Mouse (Mus musculus): ENCODE measurements around the gene Sipa1l2. TPM values are rescaled to one million over a fixed set of nuclear protein-coding genes. Genes with fewer than 3 reads are reported as not detected.

Gene Sipa1l2
- polyA plus RNA-seq, 1 experiment from 2014 or later = 23.3 TPM

DNA sequence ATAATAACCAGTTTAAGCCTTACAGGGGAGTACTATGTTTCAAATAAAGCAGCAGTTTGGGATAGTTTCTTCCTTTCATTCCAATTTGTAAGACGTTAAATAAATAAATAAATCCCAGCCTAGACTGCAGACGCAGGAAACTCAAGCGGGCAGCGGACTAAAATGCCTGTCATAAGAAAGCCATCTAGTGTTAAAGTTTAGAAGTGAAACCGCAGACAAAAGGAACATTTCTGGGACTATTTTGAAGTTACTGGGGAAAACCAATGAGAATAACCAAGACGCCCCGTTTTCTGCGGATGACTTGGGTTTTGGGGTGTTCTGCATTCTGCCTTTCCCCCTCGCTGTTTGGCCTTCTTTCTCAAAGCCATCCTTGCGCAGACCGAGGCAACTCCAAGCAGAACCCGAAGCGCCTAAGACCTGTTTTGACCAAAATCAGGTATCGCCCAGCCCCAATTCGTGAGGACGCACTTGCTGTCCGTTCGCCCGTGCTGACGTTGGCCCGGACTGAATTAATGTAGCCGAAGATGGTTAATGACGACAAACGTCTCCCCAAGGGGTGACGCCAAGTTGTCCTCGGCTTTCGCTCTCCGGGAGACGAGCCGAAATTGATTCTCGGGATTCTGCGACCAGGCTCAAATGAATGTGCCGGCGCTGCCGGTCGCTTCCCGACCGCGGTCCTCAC is 616 bp downstream of the Sipa1l2 start:
- H3K4me2 ChIP-seq (ENCODE audit: low read depth, low read length, severe bottlenecking) = peak overlapping the region; percentile 86
- H3K27ac ChIP-seq (ENCODE audit: low read depth, low read length) = no peak overlapping the region
- WGBS = under 1% methylated on average over 39 of the region's 39 CpGs
- H3K4me1 ChIP-seq (replicated peaks; ENCODE audit: control insufficient read depth, insufficient read depth, low read length) = peaks cover 14% of the 10 kb centered on the region
- DNase-seq (ENCODE audit: low spot score) = peak; percentile 74
- peak overlapping the region; percentile 72 for H3K4me3 ChIP-seq (ENCODE audit: low read depth, low read length)
- H3K9ac ChIP-seq (ENCODE audit: low read length) = peak overlapping the region; percentile 83
- H3K36me3 ChIP-seq (ENCODE audit: control insufficient read depth, insufficient read depth, low read length) = no peaks in the 10 kb centered on the region
- H3K9me3 ChIP-seq (ENCODE audit: control insufficient read depth, low read length) = peaks cover 3% of the 10 kb centered on the region; the same call in 1 of the 2 replicates
- ATAC-seq (replicated peaks; ENCODE audit: low FRiP score) = no peak
- no peaks in the 10 kb centered on the region for H3K27me3 ChIP-seq (ENCODE audit: control insufficient read depth, insufficient read depth, low read length)

DNA sequence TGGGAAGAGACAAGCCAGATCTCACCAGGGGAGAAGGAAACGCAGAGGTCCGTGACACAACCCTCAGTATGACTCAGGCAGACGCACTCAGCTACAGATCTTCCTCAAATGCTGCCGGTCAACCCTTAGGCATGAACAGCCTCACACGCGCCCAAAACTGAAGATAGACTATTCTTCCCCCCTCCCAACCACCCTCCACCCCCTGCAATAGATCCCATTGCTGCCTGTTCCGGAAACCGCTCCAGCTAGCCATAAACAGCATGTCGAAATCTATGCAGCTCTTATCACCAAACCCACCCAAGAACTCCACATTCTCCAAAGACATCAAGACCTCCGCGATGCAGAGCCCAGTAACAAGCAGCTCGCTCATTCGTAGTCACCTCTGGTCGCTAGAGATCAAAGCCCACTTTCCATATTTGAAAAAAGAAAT is 1.2 kb downstream of the Sipa1l2 start:
- DNase-seq (ENCODE audit: low spot score) = no peak
- no peaks in the 10 kb centered on the region for H3K27me3 ChIP-seq (ENCODE audit: control insufficient read depth, insufficient read depth, low read length)
- peaks cover 14% of the 10 kb centered on the region for H3K4me1 ChIP-seq (replicated peaks; ENCODE audit: control insufficient read depth, insufficient read depth, low read length)
- H3K9ac ChIP-seq (ENCODE audit: low read length) = peak overlapping the region; percentile 83
- peak overlapping the region; percentile 72 for H3K4me3 ChIP-seq (ENCODE audit: low read depth, low read length)
- H3K4me2 ChIP-seq (ENCODE audit: low read depth, low read length, severe bottlenecking) = peak overlapping the region; percentile 86
- peaks cover 3% of the 10 kb centered on the region; the same call in 1 of the 2 replicates for H3K9me3 ChIP-seq (ENCODE audit: control insufficient read depth, low read length)
- WGBS = 8% methylated on average over 14 of the region's 14 CpGs
- H3K36me3 ChIP-seq (ENCODE audit: control insufficient read depth, insufficient read depth, low read length) = no peaks in the 10 kb centered on the region
- H3K27ac ChIP-seq (ENCODE audit: low read depth, low read length) = no peak overlapping the region
- ATAC-seq (replicated peaks; ENCODE audit: low FRiP score) = no peak

DNA sequence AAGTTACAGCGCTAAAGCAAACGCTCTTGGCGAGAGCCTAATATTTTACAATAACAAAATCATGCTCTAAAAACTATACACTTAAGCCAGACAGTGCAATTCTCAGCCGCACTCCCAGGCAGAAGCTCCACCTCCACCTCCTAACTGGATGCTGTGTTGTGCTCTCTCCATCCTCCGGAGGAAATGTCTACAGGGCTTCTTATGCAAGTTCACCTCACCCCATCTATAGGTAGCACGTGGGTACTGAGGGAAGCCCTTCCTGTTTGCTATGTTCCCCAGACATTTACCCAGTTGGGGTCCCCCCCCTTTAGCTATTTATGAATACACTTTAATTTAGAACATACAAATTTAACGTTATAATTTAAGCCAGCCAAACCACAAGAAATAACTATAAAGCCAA is 2.0 kb downstream of the Sipa1l2 start:
- Histone ChIP-seq H3K27me3 (ENCODE audit: control insufficient read depth, insufficient read depth, low read length) (no peaks in the 10 kb centered on the region), H3K9ac (ENCODE audit: low read length) (no peak overlapping the region), H3K9me3 (ENCODE audit: control insufficient read depth, low read length) (peaks cover 3% of the 10 kb centered on the region; the same call in 1 of the 2 replicates), H3K36me3 (ENCODE audit: control insufficient read depth, insufficient read depth, low read length) (no peaks in the 10 kb centered on the region), H3K4me3 (ENCODE audit: low read depth, low read length) (peak overlapping the region; percentile 72; the same call in 1 of the 2 replicates), H3K27ac (ENCODE audit: low read depth, low read length) (no peak overlapping the region), H3K4me1 (replicated peaks; ENCODE audit: control insufficient read depth, insufficient read depth, low read length) (peaks cover 18% of the 10 kb centered on the region), H3K4me2 (ENCODE audit: low read depth, low read length, severe bottlenecking) (peak overlapping the region; percentile 86; the same call in 1 of the 2 replicates)
- 62% methylated on average over 7 of the region's 7 CpGs for WGBS
- DNase-seq (ENCODE audit: low spot score) = no peak
- no peak for ATAC-seq (replicated peaks; ENCODE audit: low FRiP score)

DNA sequence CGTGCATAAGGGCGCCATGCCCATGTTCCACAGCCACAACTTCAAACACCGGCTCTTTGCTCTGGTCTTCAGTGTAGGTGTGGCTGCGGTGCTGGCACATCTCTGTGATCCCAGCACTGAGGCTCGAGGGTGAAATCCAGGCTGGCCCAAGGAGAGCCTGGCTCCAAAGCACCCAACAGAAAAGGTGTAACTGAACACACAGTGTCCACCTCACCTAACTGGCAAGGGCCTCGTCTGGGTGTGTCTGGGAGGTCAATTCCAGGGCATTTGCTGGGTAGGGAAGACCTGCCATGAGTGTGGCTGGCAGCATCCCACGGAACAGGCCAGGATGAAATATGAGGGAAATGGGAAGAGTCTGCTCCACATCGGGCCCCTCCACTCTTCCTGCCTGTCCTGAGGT is 6.7 kb downstream of the Sipa1l2 start:
- no peak overlapping the region for H3K9ac ChIP-seq (ENCODE audit: low read length)
- H3K4me1 ChIP-seq (replicated peaks; ENCODE audit: control insufficient read depth, insufficient read depth, low read length) = peaks cover 37% of the 10 kb centered on the region
- no peaks in the 10 kb centered on the region for H3K9me3 ChIP-seq (ENCODE audit: control insufficient read depth, low read length)
- no peak overlapping the region for H3K27ac ChIP-seq (ENCODE audit: low read depth, low read length)
- H3K4me3 ChIP-seq (ENCODE audit: low read depth, low read length) = no peak overlapping the region
- DNase-seq (ENCODE audit: low spot score) = no peak
- no peak overlapping the region for H3K4me2 ChIP-seq (ENCODE audit: low read depth, low read length, severe bottlenecking)
- H3K27me3 ChIP-seq (ENCODE audit: control insufficient read depth, insufficient read depth, low read length) = no peaks in the 10 kb centered on the region
- 90% methylated on average over 8 of the region's 8 CpGs for WGBS
- ATAC-seq (replicated peaks; ENCODE audit: low FRiP score) = no peak
- no peaks in the 10 kb centered on the region for H3K36me3 ChIP-seq (ENCODE audit: control insufficient read depth, insufficient read depth, low read length)

DNA sequence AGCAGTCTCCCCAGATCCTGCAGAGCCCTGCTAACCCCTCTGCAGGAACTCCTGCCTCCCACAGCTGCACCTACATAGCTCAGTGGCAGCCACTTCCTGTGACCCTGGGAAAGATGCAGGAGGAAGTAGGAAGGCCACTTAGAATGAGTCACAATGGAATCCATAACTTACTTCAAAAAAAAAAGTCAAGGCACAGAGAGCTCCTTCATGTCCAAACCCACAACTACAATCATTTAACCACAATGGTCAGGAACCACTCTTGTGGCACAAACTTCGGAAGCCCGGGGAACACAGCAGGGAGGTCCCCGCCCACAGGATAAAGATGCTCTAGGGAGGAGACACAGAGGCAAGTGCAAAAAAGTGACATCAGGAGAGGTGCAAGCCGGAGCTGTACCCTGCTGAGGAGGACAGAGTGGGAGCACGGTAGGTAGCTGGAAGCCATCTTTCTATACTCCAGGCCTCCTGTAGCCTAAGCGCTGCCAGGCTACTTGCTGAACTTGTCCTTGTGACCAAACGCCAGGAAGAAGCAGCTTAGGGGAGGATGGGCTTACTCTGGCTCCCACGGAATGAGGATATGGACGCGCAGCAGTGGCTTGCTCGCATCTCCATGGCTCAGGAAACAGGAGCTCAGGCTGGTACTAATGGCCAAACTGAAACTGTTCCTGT is 8.7 kb downstream of the Sipa1l2 start:
- no peaks in the 10 kb centered on the region for H3K27me3 ChIP-seq (ENCODE audit: control insufficient read depth, insufficient read depth, low read length)

DNA sequence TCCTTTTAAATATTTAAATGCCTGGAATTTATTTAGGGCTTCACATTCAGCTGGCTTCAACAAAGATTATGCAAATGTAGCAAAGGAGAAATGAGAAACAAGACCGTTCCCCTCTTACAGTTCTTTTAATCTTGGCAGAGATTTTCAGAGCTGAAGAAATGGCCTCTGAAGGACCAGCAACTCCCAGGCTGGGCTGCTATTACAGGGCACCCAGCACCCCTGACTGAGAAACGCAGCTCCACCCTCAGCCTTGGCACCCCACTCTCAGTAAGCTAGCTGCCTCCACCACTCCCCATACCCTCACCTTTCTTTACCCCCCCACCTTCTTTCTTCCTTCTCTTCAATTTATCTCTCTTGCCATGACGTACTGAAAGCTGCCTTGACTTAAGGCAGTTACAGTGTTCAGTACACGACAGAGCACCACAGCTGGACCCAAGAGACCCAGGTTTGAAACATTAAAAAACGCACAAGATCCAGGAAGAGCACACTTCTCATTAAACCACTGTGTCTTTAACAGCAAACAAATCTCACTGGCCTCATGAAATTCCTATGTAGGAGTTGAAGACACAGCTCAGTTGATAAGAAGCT is 10.4 kb downstream of the Sipa1l2 start:
- 44% methylated on average over 5 of the region's 5 CpGs for WGBS
- Histone ChIP-seq H3K9me3 (ENCODE audit: control insufficient read depth, low read length) (no peaks in the 10 kb centered on the region), H3K4me3 (ENCODE audit: low read depth, low read length) (peak overlapping the region; percentile 14; the same call in 1 of the 2 replicates), H3K4me1 (replicated peaks; ENCODE audit: control insufficient read depth, insufficient read depth, low read length) (peaks cover 35% of the 10 kb centered on the region), H3K27me3 (ENCODE audit: control insufficient read depth, insufficient read depth, low read length) (no peaks in the 10 kb centered on the region), H3K9ac (ENCODE audit: low read length) (peak overlapping the region; percentile 46; the same call in 1 of the 2 replicates), H3K27ac (ENCODE audit: low read depth, low read length) (peak overlapping the region; percentile 91), H3K4me2 (ENCODE audit: low read depth, low read length, severe bottlenecking) (peak overlapping the region; percentile 42; the same call in 1 of the 2 replicates), H3K36me3 (ENCODE audit: control insufficient read depth, insufficient read depth, low read length) (no peaks in the 10 kb centered on the region)
- DNase-seq (ENCODE audit: low spot score) = no peak
- peak; percentile 68 for ATAC-seq (replicated peaks; ENCODE audit: low FRiP score)

More for the DNA sequence above, 8.7 kb downstream of the Sipa1l2 start:
- 62% methylated on average over 11 of the region's 11 CpGs for WGBS
- H3K9me3 ChIP-seq (ENCODE audit: control insufficient read depth, low read length) = no peaks in the 10 kb centered on the region
- H3K4me3 ChIP-seq (ENCODE audit: low read depth, low read length) = no peak overlapping the region
- H3K9ac ChIP-seq (ENCODE audit: low read length) = no peak overlapping the region
- DNase-seq (ENCODE audit: low spot score) (no peak), ATAC-seq (replicated peaks; ENCODE audit: low FRiP score) (no peak)
- peaks cover 35% of the 10 kb centered on the region for H3K4me1 ChIP-seq (replicated peaks; ENCODE audit: control insufficient read depth, insufficient read depth, low read length)
- H3K4me2 ChIP-seq (ENCODE audit: low read depth, low read length, severe bottlenecking) = no peak overlapping the region
- no peaks in the 10 kb centered on the region for H3K36me3 ChIP-seq (ENCODE audit: control insufficient read depth, insufficient read depth, low read length)
- no peak overlapping the region for H3K27ac ChIP-seq (ENCODE audit: low read depth, low read length)

DNA sequence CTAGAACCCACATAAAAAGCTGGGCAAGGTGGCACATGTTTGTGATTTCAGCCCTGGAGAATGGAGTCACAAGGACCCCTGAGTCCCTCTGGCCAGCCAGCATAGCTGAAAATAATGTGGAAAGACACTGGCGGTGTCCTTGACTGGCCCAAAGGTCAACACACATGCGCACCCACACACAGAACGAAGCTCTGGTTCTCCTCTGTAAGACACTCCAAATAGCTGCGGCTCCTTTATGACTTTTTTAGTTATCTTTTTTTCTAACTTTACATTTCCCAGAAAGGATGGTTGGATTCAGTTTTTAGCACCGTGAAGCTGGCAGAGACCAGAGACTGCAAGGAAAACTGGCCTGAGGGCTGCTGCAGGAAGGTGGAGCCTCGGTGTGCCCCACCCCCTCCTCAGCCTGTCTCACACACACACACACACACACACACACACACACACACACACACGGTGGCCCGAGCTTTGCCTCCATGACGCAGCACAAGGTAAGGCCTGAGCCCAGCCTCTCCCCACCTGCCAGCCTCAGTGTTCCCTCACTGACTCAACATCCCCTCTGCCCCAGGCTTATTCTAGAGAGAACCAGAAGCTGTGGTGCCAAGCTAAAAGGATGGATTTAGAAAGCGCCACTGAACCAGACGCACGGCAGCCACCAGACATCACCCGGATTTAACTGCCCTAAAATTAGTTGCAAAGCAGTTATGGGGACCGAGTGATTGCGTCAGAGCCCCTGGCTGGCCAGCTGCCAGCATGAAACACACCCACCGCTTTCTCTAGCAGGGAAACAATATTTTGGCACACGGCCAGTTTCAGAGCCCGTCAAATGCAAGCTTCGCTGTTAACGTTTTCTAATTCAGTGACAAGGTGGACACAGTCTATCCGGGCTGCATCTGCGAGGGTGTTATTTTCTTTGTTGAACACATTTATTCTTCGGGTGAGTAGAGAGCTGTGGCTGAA is 11.2 kb downstream of the Sipa1l2 start:
- Histone ChIP-seq H3K27me3 (ENCODE audit: control insufficient read depth, insufficient read depth, low read length) (no peaks in the 10 kb centered on the region), H3K4me1 (replicated peaks; ENCODE audit: control insufficient read depth, insufficient read depth, low read length) (peaks cover 35% of the 10 kb centered on the region), H3K4me3 (ENCODE audit: low read depth, low read length) (peak overlapping the region; percentile 14; the same call in 1 of the 2 replicates), H3K27ac (ENCODE audit: low read depth, low read length) (peak overlapping the region; percentile 91), H3K4me2 (ENCODE audit: low read depth, low read length, severe bottlenecking) (peak overlapping the region; percentile 42; the same call in 1 of the 2 replicates), H3K36me3 (ENCODE audit: control insufficient read depth, insufficient read depth, low read length) (no peaks in the 10 kb centered on the region), H3K9me3 (ENCODE audit: control insufficient read depth, low read length) (no peaks in the 10 kb centered on the region), H3K9ac (ENCODE audit: low read length) (peak overlapping the region; percentile 46; the same call in 1 of the 2 replicates)
- ATAC-seq (replicated peaks; ENCODE audit: low FRiP score) (peak; percentile 85), DNase-seq (ENCODE audit: low spot score) (peak; percentile 89)
- 30% methylated on average over 23 of the region's 23 CpGs for WGBS

All from forebrain, embryonic 11.5 days (tissue).